Mouse (Mus musculus): ENCODE measurements at regions not wholly inside any gene's neighbourhood (a gene's known extent, or its start where the extent isn't known, plus 50 kb on each side); places are given as distances from the start of the nearest gene placed in this dataset.

- no peak for DNase-seq
These were observed 217.7 kb downstream of the Lrfn2 start for GRCm38 (mm10) chr17:49149896-49150295.

- peak; percentile 11 for DNase-seq
These were observed 218.8 kb downstream of the Lrfn2 start for GRCm38 (mm10) chr17:49150971-49151422.

- no peak for DNase-seq
These were observed 221.8 kb downstream of the Lrfn2 start for GRCm38 (mm10) chr17:49153994-49154393.

GRCm38 (mm10) chr17:49155001-49155515 lies 222.9 kb downstream of the Lrfn2 start:
- no peak for DNase-seq

- no peak for DNase-seq
These were observed 225.4 kb downstream of the Lrfn2 start for GRCm38 (mm10) chr17:49157586-49157985.

- peak; percentile 13 for DNase-seq
These were observed 239.3 kb downstream of the Lrfn2 start for GRCm38 (mm10) chr17:49171252-49172047.

GRCm38 (mm10) chr17:49172052-49172799 lies 240.0 kb downstream of the Lrfn2 start:
- DNase-seq = no peak

GRCm38 (mm10) chr17:49172800-49173150 lies 240.6 kb downstream of the Lrfn2 start:
- no peak for DNase-seq

GRCm38 (mm10) chr17:49177966-49178731 lies 246.0 kb downstream of the Lrfn2 start:
- DNase-seq = no peak

GRCm38 (mm10) chr17:49182485-49182884 lies 245.7 kb upstream of the Mocs1 start:
- DNase-seq = peak; percentile 49

GRCm38 (mm10) chr17:49183917-49184316 lies 244.2 kb upstream of the Mocs1 start:
- no peak for DNase-seq

GRCm38 (mm10) chr17:49185052-49185612 lies 243.0 kb upstream of the Mocs1 start:
- no peak for DNase-seq

- peak; percentile 16 for DNase-seq
These were observed 238.4 kb upstream of the Mocs1 start for GRCm38 (mm10) chr17:49189765-49190164.

GRCm38 (mm10) chr17:49190337-49190736 lies 237.8 kb upstream of the Mocs1 start:
- DNase-seq = no peak

- DNase-seq = no peak
These were observed 232.0 kb upstream of the Mocs1 start for GRCm38 (mm10) chr17:49196046-49196684.

GRCm38 (mm10) chr17:49201495-49201894 lies 226.7 kb upstream of the Mocs1 start:
- no peak for DNase-seq

GRCm38 (mm10) chr17:49205095-49205494 lies 223.1 kb upstream of the Mocs1 start:
- peak; percentile 26 for DNase-seq

- no peak for DNase-seq
These were observed 222.6 kb upstream of the Mocs1 start for GRCm38 (mm10) chr17:49205564-49205963.

- DNase-seq = no peak
These were observed 221.5 kb upstream of the Mocs1 start for GRCm38 (mm10) chr17:49206708-49207107.

GRCm38 (mm10) chr17:49208315-49208820 lies 219.8 kb upstream of the Mocs1 start:
- no peak for DNase-seq

GRCm38 (mm10) chr17:49212918-49213317 lies 215.2 kb upstream of the Mocs1 start:
- no peak for DNase-seq

GRCm38 (mm10) chr17:49215281-49215680 lies 212.9 kb upstream of the Mocs1 start:
- DNase-seq = no peak
